Mouse (Mus musculus): ENCODE results near the gene Fam124b. TPM values are rescaled to one million over a fixed set of nuclear protein-coding genes. Genes with fewer than 3 reads are reported as not detected.

Gene Fam124b
- total RNA-seq, 2 experiments from 2014 or later, result 0.47 to 0.94 TPM

DNA sequence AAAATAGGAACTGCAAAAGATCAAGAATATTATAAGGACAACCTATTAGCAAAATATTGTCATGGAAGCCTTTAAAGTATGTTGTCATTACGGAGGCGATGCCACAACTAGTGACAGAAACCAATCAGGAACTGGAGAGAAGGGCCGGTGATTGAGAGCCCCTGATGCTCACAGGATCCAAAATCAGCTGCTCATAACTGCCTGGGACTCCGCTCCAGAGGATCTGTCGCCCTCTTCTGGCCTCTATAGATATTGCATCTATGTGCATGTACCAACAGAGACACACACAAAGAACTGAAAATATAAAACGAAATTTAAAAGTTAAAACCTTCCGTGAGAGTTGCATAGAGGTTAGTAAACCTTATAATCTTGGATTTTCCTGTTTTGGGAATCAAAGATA, 38.1 kb downstream of the Fam124b start:
- DNase-seq (ENCODE audit: extremely low spot score in 1 of 2, low spot score in 1 of 2), result peak in 1 of 2 experiments; percentile 32

- peak in 1 of 2 experiments; percentile 29 for DNase-seq (ENCODE audit: extremely low spot score in 1 of 2, low spot score in 1 of 2)
Measured at GRCm38 (mm10) chr1:80177651-80178382, 40.5 kb downstream of the Fam124b start.

DNA sequence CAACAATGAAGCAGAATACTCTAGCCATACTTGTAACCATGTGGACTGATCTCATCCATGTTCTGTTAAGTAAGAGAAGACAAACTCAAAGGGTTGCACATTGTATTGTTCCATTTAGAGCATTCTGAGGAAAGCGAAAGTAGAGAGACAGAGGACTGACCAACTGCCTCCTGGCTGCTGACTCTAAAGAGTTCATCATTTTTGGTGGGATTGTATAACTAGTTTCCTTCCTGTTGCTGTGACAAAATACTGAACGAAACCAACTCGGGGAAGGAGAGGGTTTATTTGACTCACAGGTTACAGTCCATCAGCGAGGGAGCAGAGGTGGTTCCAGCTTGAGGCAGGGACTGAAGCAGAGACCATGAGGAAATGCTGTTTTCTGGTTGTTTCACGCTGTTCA, 50.6 kb downstream of the Fam124b start:
- no peak for DNase-seq (ENCODE audit: extremely low spot score in 1 of 2, low spot score in 1 of 2)

DNA sequence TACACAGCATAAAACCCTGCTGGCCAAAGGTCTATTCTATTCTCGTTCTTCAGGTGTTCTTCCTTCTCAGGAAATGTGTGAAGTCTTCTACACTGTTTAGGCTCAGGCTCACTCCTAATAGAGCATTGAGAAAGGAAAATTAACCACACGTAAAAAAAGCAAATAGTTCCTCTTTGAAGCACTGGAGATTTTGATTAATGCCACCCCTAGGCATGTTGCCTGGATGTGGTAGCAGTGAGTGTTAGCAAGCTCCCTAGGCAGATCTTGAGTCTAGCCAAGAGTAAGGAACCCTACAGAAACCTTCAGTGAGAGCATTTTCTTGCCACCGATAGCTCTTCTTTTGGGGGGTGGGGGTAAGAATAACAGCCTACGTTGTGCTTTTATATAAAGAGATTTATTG, 51.7 kb downstream of the Fam124b start:
- no peak for DNase-seq (ENCODE audit: extremely low spot score in 1 of 2, low spot score in 1 of 2)

- no peak for DNase-seq (ENCODE audit: extremely low spot score in 1 of 2, low spot score in 1 of 2)
Measured at GRCm38 (mm10) chr1:80165391-80165790, 52.9 kb downstream of the Fam124b start.

DNA sequence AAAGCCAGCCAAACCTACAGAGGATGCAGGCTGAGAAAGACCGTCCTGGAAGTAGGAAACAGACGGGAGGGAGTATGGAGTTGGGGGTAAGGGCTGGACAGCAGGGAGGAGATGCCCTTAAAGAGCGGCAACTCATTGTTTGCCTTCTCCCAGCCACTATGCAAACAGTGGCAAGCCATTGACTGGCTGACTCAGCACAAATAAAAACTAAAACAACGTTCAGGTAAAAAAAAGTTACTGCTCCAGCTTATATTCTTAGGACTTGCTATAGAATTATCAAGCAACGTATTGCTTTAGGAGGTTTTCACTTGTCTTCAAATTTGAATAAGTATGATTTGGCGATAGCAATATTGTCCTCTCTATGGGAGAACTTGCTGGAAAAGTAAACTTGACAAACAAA, 55.3 kb downstream of the Fam124b start:
- DNase-seq (ENCODE audit: extremely low spot score in 1 of 2, low spot score in 1 of 2), result no peak

DNA sequence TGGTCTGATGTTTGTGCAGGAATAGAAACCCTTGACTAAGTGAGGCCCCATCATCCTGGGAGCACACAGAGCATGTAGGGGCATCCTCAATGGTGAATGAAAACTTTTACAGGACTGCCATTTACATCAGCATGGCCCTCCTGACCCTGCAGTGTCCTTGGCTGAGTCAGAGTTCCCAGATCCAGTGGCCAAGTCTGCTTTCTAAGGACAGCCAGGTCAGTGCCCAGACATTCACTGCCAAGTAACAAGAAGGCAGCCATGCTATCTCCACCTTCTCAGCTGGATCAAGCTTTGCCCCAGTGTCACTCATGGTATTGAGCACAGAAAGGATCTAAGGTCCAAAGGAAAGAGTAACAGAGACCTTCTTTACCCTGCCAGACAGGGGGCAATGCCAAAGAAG, 58.7 kb downstream of the Fam124b start:
- no peak for DNase-seq (ENCODE audit: extremely low spot score in 1 of 2, low spot score in 1 of 2)

DNA sequence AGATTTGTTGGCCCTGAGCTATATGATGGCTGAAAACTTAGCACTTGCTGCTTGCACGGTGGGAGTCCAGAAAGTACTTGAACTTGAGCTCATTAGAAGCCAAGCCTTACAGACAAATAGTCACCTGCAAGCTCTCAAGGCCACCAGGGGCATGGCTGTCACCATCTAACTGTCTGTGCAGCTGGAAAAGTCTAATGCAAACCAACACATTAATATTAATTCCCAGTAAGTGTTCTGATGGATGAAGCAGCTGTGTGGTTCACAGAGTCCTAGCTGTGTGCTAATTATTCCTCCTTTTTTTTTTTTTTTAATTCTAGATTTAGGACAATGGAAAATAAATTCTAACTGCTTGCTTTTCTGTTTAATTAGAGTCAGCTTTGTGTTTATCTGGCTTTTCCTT, 63.4 kb downstream of the Fam124b start:
- DNase-seq (ENCODE audit: extremely low spot score in 1 of 2, low spot score in 1 of 2), result no peak

- no peak for DNase-seq (ENCODE audit: extremely low spot score in 1 of 2, low spot score in 1 of 2)
Measured at GRCm38 (mm10) chr1:80153125-80153716, 65.1 kb downstream of the Fam124b start.

GRCm38 (mm10) chr1:80150681-80151080, 67.6 kb downstream of the Fam124b start:
- DNase-seq (ENCODE audit: extremely low spot score in 1 of 2, low spot score in 1 of 2), result no peak

Other genes starting within 250 kb of the Fam124b start
- gene Cul3, start 122.0 kb upstream of the Fam124b start, total RNA-seq (2021), result 100 to 1,000 TPM; 120 to 125 TPM
- not detected for gene Gm45261, start 243.0 kb upstream of the Fam124b start, total RNA-seq (2021)